Mouse (Mus musculus): ENCODE results near the gene Insrr. TPM values are rescaled to one million over a fixed set of nuclear protein-coding genes. Genes with fewer than 3 reads are reported as not detected.
"Not testable (repeated sequence)": the region's sequence is repeated elsewhere in the genome, so short reads cannot be mapped to it uniquely, and the experiment has no call there.

The Insrr gene
- polyA plus RNA-seq, 1 experiment from 2014 or later, result 0.12 TPM

DNA sequence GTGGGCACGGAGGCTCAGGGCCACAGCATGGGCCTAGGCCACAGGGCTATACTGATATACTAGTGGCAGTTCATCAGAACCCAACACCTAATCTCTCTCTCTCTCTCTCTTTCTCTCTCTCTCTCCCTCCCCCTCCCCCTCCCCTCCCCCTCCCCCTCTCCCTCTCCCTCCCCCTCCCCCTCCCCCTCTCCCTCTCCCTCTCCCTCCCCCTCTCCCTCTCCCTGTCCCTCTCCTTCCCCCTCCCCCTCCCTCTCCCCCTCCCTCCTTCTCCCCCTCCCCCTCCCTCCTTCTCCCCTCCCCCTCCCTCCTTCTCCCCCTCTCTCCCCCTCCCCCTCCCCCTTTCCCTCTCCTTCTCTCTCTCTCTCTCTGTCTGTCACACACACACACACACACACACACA lies 27.5 kb downstream of the Insrr start, which contains the start of gene Pear1:
TSS of gene Pear1 (minus strand) at position 101 of the 400 bp plus-strand sequence.
- H3K36me3 ChIP-seq (ENCODE audit: control insufficient read depth, insufficient read depth, low read length); H3K9ac ChIP-seq (ENCODE audit: low read length); H3K9me3 ChIP-seq (ENCODE audit: control insufficient read depth, low read length); H3K27ac ChIP-seq (replicated peaks; ENCODE audit: low read depth, low read length); H3K4me2 ChIP-seq (ENCODE audit: low read depth, severe bottlenecking); DNase-seq (ENCODE audit: low spot score); H3K4me3 ChIP-seq (ENCODE audit: low read depth, low read length); ATAC-seq (ENCODE audit: insufficient number of reproducible peaks, low FRiP score, low TSS enrichment, low read depth); H3K4me1 ChIP-seq (ENCODE audit: control insufficient read depth, insufficient read depth, low read length); H3K27me3 ChIP-seq (ENCODE audit: control insufficient read depth, insufficient read depth, low read length): not testable (repeated sequence)
- 100% methylated on average over 1 of the region's 1 CpGs for WGBS

DNA sequence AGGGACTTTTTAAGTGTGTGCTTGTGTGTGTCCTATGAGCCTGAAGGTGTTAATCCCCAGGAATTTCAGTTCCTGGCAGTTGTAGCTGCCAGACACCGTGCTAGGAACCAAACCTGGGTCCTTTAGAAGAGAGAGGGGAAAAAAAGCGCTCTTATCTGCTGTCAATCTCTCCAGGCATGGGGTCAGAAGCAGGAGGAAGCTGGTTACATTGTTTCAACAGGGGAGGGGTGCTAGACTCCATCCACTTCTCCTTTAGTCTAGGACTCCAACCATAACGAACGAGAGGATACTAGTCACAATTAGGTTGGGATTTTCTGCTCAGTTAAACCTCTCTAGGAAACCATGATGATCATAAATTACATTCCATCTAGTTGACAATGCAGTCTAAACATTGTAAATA lies 31.7 kb downstream of the Insrr start:
- WGBS, result 58% methylated on average over 4 of the region's 4 CpGs
- Histone ChIP-seq H3K27me3 (ENCODE audit: control insufficient read depth, insufficient read depth, low read length) (no peaks in the 10 kb centered on the region), H3K9ac (ENCODE audit: low read length) (no peak overlapping the region), H3K4me2 (ENCODE audit: low read depth, severe bottlenecking) (no peak overlapping the region), H3K4me3 (ENCODE audit: low read depth, low read length) (no peak overlapping the region), H3K36me3 (ENCODE audit: control insufficient read depth, insufficient read depth, low read length) (no peaks in the 10 kb centered on the region), H3K9me3 (ENCODE audit: control insufficient read depth, low read length) (no peaks in the 10 kb centered on the region), H3K4me1 (ENCODE audit: control insufficient read depth, insufficient read depth, low read length) (no peaks in the 10 kb centered on the region), H3K27ac (replicated peaks; ENCODE audit: low read depth, low read length) (no peak overlapping the region)
- ATAC-seq (ENCODE audit: insufficient number of reproducible peaks, low FRiP score, low TSS enrichment, low read depth) (no peak), DNase-seq (ENCODE audit: low spot score) (no peak)

DNA sequence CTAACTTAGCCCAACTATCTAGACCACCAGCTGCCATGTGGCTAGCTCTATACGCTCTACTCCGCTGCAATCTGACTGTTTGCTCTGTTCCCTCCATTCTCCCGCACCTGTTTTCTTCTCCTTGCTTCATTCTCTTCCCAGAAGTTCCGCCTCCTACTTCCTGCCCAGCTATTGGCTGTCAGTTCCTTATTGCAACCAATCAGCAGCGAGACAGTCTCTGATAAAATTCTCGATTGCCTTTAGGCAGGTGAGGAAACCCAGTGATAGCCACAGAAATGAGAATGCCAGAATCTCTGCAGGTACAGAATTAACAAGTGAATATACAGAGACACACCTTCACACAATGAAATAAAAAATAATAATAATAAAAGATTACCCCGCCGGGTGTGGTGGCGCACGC lies 32.3 kb downstream of the Insrr start:
- Histone ChIP-seq H3K4me3 (ENCODE audit: low read depth, low read length) (no peak overlapping the region), H3K27ac (replicated peaks; ENCODE audit: low read depth, low read length) (no peak overlapping the region), H3K4me2 (ENCODE audit: low read depth, severe bottlenecking) (no peak overlapping the region), H3K36me3 (ENCODE audit: control insufficient read depth, insufficient read depth, low read length) (no peaks in the 10 kb centered on the region), H3K9me3 (ENCODE audit: control insufficient read depth, low read length) (no peaks in the 10 kb centered on the region), H3K27me3 (ENCODE audit: control insufficient read depth, insufficient read depth, low read length) (no peaks in the 10 kb centered on the region), H3K9ac (ENCODE audit: low read length) (no peak overlapping the region), H3K4me1 (ENCODE audit: control insufficient read depth, insufficient read depth, low read length) (no peaks in the 10 kb centered on the region)
- ATAC-seq (ENCODE audit: insufficient number of reproducible peaks, low FRiP score, low TSS enrichment, low read depth) (no peak), DNase-seq (ENCODE audit: low spot score) (no peak)
- WGBS, result 54% methylated on average over 10 of the region's 10 CpGs

DNA sequence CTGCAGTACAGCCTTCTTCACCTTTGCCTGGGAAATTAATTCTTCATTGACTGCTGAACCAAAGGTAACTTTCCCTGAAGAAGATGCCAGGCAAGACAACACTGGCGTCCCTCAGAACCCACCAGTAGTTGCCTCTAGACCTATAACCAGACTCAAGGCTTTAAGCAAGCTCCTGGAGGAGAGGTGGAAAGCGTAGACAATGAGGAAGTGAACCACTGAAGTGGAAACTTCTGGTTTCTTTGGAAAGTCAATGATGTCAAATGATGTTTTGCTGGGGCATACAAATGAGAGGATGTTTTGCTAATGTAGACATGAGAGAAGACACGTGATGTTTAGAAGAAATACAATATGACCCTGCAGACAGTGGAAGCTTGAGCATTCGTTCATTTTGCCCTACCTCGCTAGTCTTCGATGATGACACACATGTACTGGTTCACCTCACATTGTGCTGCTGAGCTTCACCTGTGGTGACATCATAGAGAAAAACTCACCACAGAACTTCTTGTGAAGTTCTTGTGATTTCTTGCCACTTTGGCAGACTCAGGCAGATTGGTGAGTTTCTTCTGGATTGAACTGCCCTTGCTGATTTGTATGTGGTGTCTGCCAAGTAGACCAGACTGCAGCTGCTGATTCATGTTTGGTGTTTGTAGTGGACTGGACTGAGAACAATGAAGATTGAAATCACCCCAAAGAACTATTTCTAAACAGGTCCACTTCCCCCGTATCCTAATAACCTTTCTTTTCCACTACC lies 35.5 kb downstream of the Insrr start:
- no peaks in the 10 kb centered on the region for H3K27me3 ChIP-seq (ENCODE audit: control insufficient read depth, insufficient read depth, low read length)
- 87% methylated on average over 7 of the region's 7 CpGs for WGBS
- no peaks in the 10 kb centered on the region for H3K4me1 ChIP-seq (ENCODE audit: control insufficient read depth, insufficient read depth, low read length)
- no peak overlapping the region for H3K27ac ChIP-seq (replicated peaks; ENCODE audit: low read depth, low read length)
- ATAC-seq (ENCODE audit: insufficient number of reproducible peaks, low FRiP score, low TSS enrichment, low read depth) (no peak), DNase-seq (ENCODE audit: low spot score) (no peak)
- no peak overlapping the region for H3K9ac ChIP-seq (ENCODE audit: low read length)
- no peaks in the 10 kb centered on the region for H3K36me3 ChIP-seq (ENCODE audit: control insufficient read depth, insufficient read depth, low read length)
- no peak overlapping the region for H3K4me2 ChIP-seq (ENCODE audit: low read depth, severe bottlenecking)
- no peak overlapping the region for H3K4me3 ChIP-seq (ENCODE audit: low read depth, low read length)
- no peaks in the 10 kb centered on the region for H3K9me3 ChIP-seq (ENCODE audit: control insufficient read depth, low read length)

DNA sequence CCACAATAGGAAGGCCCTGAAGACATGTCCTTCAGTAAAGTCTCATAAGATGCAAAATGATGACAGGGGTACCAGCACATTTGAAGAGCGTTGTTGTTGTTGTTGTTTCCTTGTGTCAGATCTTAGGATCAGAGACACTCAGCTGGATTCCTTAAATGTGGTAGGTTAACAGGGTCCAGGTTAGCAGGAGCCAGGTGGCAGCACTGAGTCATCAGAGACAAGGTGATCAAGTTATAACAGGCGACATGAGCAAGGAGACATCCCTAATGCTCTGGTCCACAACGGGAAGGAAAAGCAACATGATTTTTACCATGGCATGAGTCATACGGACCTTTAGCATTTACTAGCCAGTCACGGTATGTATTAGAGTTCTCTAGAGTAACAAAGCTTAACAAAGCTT lies 36.7 kb downstream of the Insrr start:
- Histone ChIP-seq H3K4me1 (ENCODE audit: control insufficient read depth, insufficient read depth, low read length) (no peaks in the 10 kb centered on the region), H3K4me2 (ENCODE audit: low read depth, severe bottlenecking) (no peak overlapping the region), H3K27me3 (ENCODE audit: control insufficient read depth, insufficient read depth, low read length) (no peaks in the 10 kb centered on the region), H3K27ac (replicated peaks; ENCODE audit: low read depth, low read length) (no peak overlapping the region), H3K4me3 (ENCODE audit: low read depth, low read length) (no peak overlapping the region), H3K9ac (ENCODE audit: low read length) (no peak overlapping the region), H3K9me3 (ENCODE audit: control insufficient read depth, low read length) (no peaks in the 10 kb centered on the region), H3K36me3 (ENCODE audit: control insufficient read depth, insufficient read depth, low read length) (no peaks in the 10 kb centered on the region)
- ATAC-seq (ENCODE audit: insufficient number of reproducible peaks, low FRiP score, low TSS enrichment, low read depth) (no peak), DNase-seq (ENCODE audit: low spot score) (no peak)
- 66% methylated on average over 5 of the region's 5 CpGs for WGBS

DNA sequence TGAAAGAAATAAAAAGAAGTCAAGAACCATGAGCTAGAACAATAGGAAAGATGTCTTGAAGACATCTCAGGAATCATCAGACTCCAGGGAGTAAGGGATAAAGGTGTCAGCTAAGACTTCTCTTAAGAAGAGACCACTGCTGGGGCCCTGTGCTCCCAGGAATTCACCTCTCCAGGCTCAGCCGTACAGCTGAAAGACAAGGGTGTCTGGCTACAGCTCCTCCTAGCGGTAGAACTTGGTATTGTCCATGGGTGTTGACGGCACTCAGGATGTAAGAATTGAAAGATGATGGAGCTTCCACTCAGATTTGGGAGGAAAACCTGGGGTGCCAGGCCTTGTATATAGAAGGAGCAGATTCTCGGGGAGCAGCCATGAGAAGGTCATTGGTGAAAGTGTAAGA lies 41.9 kb downstream of the Insrr start:
- no peaks in the 10 kb centered on the region for H3K27me3 ChIP-seq (ENCODE audit: control insufficient read depth, insufficient read depth, low read length)
- no peaks in the 10 kb centered on the region for H3K4me1 ChIP-seq (ENCODE audit: control insufficient read depth, insufficient read depth, low read length)
- peak; percentile 92 for DNase-seq (ENCODE audit: low spot score)

DNA sequence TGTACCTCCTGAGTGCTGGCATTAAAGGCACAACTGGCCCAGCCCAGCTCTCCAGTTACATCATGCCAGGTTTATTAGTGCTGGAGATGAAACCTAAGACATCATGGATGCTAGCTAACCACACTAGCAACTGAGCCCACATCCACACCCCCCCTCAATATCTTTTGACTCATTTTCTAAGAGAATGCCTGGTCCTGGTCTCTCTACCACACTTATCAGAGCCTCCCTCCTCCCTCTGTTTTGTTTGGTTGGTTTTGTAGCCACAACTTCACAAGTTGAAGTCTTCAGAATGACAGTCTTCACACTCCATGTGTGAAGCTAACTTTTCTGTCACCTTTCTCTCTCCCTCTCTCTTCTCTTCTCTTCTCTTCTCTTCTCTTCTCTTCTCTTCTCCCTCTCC lies 44.1 kb downstream of the Insrr start:
- no peaks in the 10 kb centered on the region for H3K4me1 ChIP-seq (ENCODE audit: control insufficient read depth, insufficient read depth, low read length)
- no peak overlapping the region for H3K4me2 ChIP-seq (ENCODE audit: low read depth, severe bottlenecking)
- H3K27ac ChIP-seq (replicated peaks; ENCODE audit: low read depth, low read length), result no peak overlapping the region
- no peaks in the 10 kb centered on the region for H3K9me3 ChIP-seq (ENCODE audit: control insufficient read depth, low read length)
- DNase-seq (ENCODE audit: low spot score), result no peak
- H3K36me3 ChIP-seq (ENCODE audit: control insufficient read depth, insufficient read depth, low read length), result no peaks in the 10 kb centered on the region
- H3K27me3 ChIP-seq (ENCODE audit: control insufficient read depth, insufficient read depth, low read length), result no peaks in the 10 kb centered on the region
- H3K9ac ChIP-seq (ENCODE audit: low read length), result no peak overlapping the region
- no peak overlapping the region for H3K4me3 ChIP-seq (ENCODE audit: low read depth, low read length)
- no peak for ATAC-seq (ENCODE audit: insufficient number of reproducible peaks, low FRiP score, low TSS enrichment, low read depth)

More for the DNA sequence above, 41.9 kb downstream of the Insrr start:
- H3K27ac ChIP-seq (replicated peaks; ENCODE audit: low read depth, low read length), result no peak overlapping the region
- no peak overlapping the region for H3K9ac ChIP-seq (ENCODE audit: low read length)
- ATAC-seq (ENCODE audit: insufficient number of reproducible peaks, low FRiP score, low TSS enrichment, low read depth), result no peak
- no peaks in the 10 kb centered on the region for H3K36me3 ChIP-seq (ENCODE audit: control insufficient read depth, insufficient read depth, low read length)
- no peaks in the 10 kb centered on the region for H3K9me3 ChIP-seq (ENCODE audit: control insufficient read depth, low read length)
- WGBS, result 5% methylated on average over 4 of the region's 4 CpGs
- no peak overlapping the region for H3K4me2 ChIP-seq (ENCODE audit: low read depth, severe bottlenecking)
- no peak overlapping the region for H3K4me3 ChIP-seq (ENCODE audit: low read depth, low read length)

DNA sequence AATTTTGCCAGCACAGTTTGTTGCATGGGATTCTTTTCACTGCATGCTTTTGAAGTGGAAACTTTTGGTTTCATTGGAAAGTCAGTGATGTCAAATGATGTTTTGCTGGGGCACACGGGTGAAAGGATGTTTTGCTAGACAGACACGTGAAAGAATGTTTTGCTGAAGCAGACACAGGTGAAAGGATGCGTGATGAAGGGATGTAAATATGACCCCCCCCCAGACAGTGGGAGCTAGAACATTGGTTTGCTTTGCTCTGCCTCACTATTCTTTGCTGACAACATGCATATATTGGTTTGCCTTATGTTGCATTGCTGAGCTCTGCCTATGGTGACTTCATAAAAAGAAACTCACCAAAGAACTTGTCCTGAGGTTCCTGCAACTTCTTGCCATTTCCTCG lies 48.2 kb downstream of the Insrr start:
- Histone ChIP-seq H3K4me2 (ENCODE audit: low read depth, severe bottlenecking) (no peak overlapping the region), H3K36me3 (ENCODE audit: control insufficient read depth, insufficient read depth, low read length) (no peaks in the 10 kb centered on the region), H3K9me3 (ENCODE audit: control insufficient read depth, low read length) (no peaks in the 10 kb centered on the region), H3K4me3 (ENCODE audit: low read depth, low read length) (no peak overlapping the region), H3K9ac (ENCODE audit: low read length) (no peak overlapping the region), H3K27ac (replicated peaks; ENCODE audit: low read depth, low read length) (no peak overlapping the region), H3K27me3 (ENCODE audit: control insufficient read depth, insufficient read depth, low read length) (no peaks in the 10 kb centered on the region), H3K4me1 (ENCODE audit: control insufficient read depth, insufficient read depth, low read length) (no peaks in the 10 kb centered on the region)
- DNase-seq (ENCODE audit: low spot score) (no peak), ATAC-seq (ENCODE audit: insufficient number of reproducible peaks, low FRiP score, low TSS enrichment, low read depth) (no peak)
- 82% methylated on average over 4 of the region's 4 CpGs for WGBS

DNA sequence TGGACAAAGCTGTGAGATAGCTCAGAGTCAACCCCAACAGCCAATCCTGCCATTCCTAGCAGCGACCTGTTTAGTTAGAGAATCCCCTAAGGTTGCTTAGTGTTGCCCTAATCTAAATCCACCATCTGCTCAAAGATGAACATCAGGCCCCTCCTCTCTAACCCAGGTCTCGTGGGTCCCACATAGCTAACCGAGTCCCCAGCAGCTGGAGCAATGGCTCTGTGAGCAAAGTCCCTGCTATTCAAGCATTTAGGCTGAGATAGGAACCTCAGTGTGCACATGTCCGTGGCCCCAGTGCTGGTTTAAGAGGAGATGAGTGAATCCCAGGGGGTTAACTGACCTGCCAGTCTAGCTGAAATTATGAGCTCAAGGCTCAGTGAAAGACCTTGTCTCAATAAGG lies 49.4 kb downstream of the Insrr start:
- Histone ChIP-seq H3K27ac (replicated peaks; ENCODE audit: low read depth, low read length) (no peak overlapping the region), H3K9me3 (ENCODE audit: control insufficient read depth, low read length) (no peaks in the 10 kb centered on the region), H3K9ac (ENCODE audit: low read length) (no peak overlapping the region), H3K4me3 (ENCODE audit: low read depth, low read length) (no peak overlapping the region), H3K4me1 (ENCODE audit: control insufficient read depth, insufficient read depth, low read length) (no peaks in the 10 kb centered on the region), H3K4me2 (ENCODE audit: low read depth, severe bottlenecking) (no peak overlapping the region), H3K27me3 (ENCODE audit: control insufficient read depth, insufficient read depth, low read length) (no peaks in the 10 kb centered on the region), H3K36me3 (ENCODE audit: control insufficient read depth, insufficient read depth, low read length) (no peaks in the 10 kb centered on the region)
- DNase-seq (ENCODE audit: low spot score), result no peak
- ATAC-seq (ENCODE audit: insufficient number of reproducible peaks, low FRiP score, low TSS enrichment, low read depth), result no peak
- WGBS, result 76% methylated on average over 4 of the region's 4 CpGs
